In the genomic region with DNA sequence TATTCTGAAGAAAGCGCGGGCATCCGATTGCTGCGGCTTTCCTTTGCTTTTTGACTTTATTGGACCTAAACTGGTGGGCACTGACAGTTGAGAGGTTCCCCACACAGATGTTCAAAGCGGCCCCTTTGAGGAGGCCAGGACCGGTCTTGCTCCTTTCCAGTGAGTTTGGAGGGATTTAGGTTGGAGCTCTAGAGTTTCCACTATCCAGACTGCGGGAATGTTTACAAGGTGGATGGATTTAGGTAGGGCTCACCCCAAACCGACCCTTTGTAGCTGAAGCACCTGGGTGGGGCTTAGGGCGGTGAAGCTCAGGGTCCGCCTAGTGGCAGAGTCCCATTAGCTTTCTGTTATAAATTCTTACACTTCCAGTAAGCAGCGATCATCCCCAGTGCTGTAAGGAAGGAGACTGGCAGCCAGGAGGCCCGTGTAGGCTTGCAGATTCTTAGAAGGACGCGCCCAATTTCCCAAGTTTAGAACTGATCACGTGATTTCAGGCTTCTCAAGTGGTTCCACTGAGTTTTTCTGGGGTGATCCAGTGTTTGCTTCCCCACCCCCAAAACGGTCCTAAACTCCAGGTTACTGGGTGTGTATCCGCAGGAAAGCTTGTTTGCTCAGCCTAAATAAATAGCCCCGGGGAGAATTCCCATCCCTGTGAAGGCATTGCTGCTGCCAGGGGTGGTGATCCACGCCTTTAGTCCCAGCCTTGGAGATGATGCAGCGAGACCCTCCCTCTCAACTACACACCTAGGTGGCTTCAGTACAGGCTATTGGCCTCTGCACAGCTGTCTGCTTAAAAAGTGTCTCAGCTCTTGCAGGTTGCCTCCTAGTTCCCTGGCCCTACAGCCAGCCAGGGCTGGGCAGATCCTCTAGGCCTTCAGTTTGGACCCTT, we compare ENCODE assay signal across 8 mouse cellular contexts. TPM values are rescaled to one million over a fixed set of nuclear protein-coding genes. Genes with fewer than 3 reads are reported as not detected.
A peak's percentile ranks its signal among the peaks of the same experiment; 100 is the strongest.
DNase-seq lines count a peak whose midpoint lies in the region; ATAC-seq lines count a peak whose summit lies in the region.

No protein-coding gene starts in this region.

- WGBS in hindbrain, embryonic 13.5 days: 18% methylated on average over 20 of the region's 20 CpGs
- WGBS in midbrain, embryonic 15.5 days: 17% methylated on average over 20 of the region's 20 CpGs

- peak overlapping the region; percentile 95 for H3K9ac ChIP-seq in hindbrain, embryonic 13.5 days
- peak overlapping the region; percentile 87 for H3K9ac ChIP-seq in midbrain, embryonic 15.5 days

- ATAC-seq in erythroblast, adult 5-6 weeks (replicated peaks; ENCODE audit: low FRiP score, poor library complexity, severe bottlenecking): peak; percentile 55
- no peak for ATAC-seq in hindbrain, embryonic 13.5 days (ENCODE audit: low FRiP score)
- no peak for ATAC-seq in midbrain, embryonic 15.5 days (replicated peaks)

- H3K27me3 ChIP-seq in hindbrain, embryonic 13.5 days: no peaks in the 10 kb centered on the region
- H3K27me3 ChIP-seq in midbrain, embryonic 15.5 days (replicated peaks): no peaks in the 10 kb centered on the region

- H3K36me3 ChIP-seq in hindbrain, embryonic 13.5 days: peaks cover 30% of the 10 kb centered on the region
- peaks cover 18% of the 10 kb centered on the region; the same call in 1 of the 2 replicates for H3K36me3 ChIP-seq in midbrain, embryonic 15.5 days (replicated peaks)

- no peaks in the 10 kb centered on the region for H3K9me3 ChIP-seq in hindbrain, embryonic 13.5 days
- no peaks in the 10 kb centered on the region for H3K9me3 ChIP-seq in midbrain, embryonic 15.5 days

- H3K27ac ChIP-seq in hindbrain, embryonic 13.5 days: peak overlapping the region; percentile 89
- peak overlapping the region; percentile 84 for H3K27ac ChIP-seq in midbrain, embryonic 15.5 days

- DNase-seq in 3T3-L1 (ENCODE audit: low read depth, low spot score) (peak; percentile 78), MEL-GATA-1-ER (ENCODE audit: extremely low read depth, low read depth) (peak; percentile 54), liver (peak; percentile 69)
- peak; percentile 76 for DNase-seq in thymus, postnatal 14 days
- DNase-seq in adrenal gland, postnatal 25 days: no peak

- peaks cover 33% of the 10 kb centered on the region for H3K4me1 ChIP-seq in hindbrain, embryonic 13.5 days (replicated peaks)
- H3K4me1 ChIP-seq in midbrain, embryonic 15.5 days: peaks cover 26% of the 10 kb centered on the region

- H3K4me2 ChIP-seq in hindbrain, embryonic 13.5 days: peak overlapping the region; percentile 93
- peak overlapping the region; percentile 72 for H3K4me2 ChIP-seq in midbrain, embryonic 15.5 days

- H3K4me3 ChIP-seq in hindbrain, embryonic 13.5 days: peak overlapping the region; percentile 97
- H3K4me3 ChIP-seq in midbrain, embryonic 15.5 days: peak overlapping the region; percentile 84

RNA-seq across cellular contexts. Expression of a gene that starts 1.3 kb away (rescaled TPM):
- 194 and 223 TPM in 2 replicates for total RNA-seq in erythroblast, adult 5-6 weeks (2015; ENCODE audit: low replicate concordance)
- total RNA-seq in erythroblast, adult 5-6 weeks (2017; ENCODE audit: low replicate concordance): 274 and 282 TPM in 2 replicates
- 372 and 374 TPM in 2 replicates for polyA plus RNA-seq in hindbrain, embryonic 13.5 days (2015; fragmentation: Nextera tagmentation; extraction: Ambion mirVana)
- 372 and 386 TPM in 2 replicates for polyA plus RNA-seq in midbrain, embryonic 15.5 days (2015; fragmentation: Nextera tagmentation; extraction: Ambion mirVana)
- 171 and 182 TPM in 2 replicates for total RNA-seq in adrenal gland, postnatal 25 days (2021)

RNA-seq across cellular contexts. Expression of a gene that starts 12.8 kb away (rescaled TPM):
- total RNA-seq in erythroblast, adult 5-6 weeks (2015; ENCODE audit: low replicate concordance): 1.0 and 7.7 TPM in 2 replicates
- 2.5 and 4.3 TPM in 2 replicates for total RNA-seq in erythroblast, adult 5-6 weeks (2017; ENCODE audit: low replicate concordance)
- 24.4 and 26.8 TPM in 2 replicates for polyA plus RNA-seq in hindbrain, embryonic 13.5 days (2015; fragmentation: Nextera tagmentation; extraction: Ambion mirVana)
- 34.5 and 36.5 TPM in 2 replicates for polyA plus RNA-seq in midbrain, embryonic 15.5 days (2015; fragmentation: Nextera tagmentation; extraction: Ambion mirVana)
- 39.1 and 46.2 TPM in 2 replicates for total RNA-seq in adrenal gland, postnatal 25 days (2021)

RNA-seq across cellular contexts. Expression of a gene that starts 47.3 kb away (rescaled TPM):
- not detected in 2 replicates for total RNA-seq in erythroblast, adult 5-6 weeks (2015; ENCODE audit: low replicate concordance)
- not detected in 2 replicates for total RNA-seq in erythroblast, adult 5-6 weeks (2017; ENCODE audit: low replicate concordance)
- not detected in 2 replicates for polyA plus RNA-seq in hindbrain, embryonic 13.5 days (2015; fragmentation: Nextera tagmentation; extraction: Ambion mirVana)
- polyA plus RNA-seq in midbrain, embryonic 15.5 days (2015; fragmentation: Nextera tagmentation; extraction: Ambion mirVana): not detected in 2 replicates
- not detected in 2 replicates for total RNA-seq in adrenal gland, postnatal 25 days (2021)
